Mouse (Mus musculus): Measurements from ENCODE around the gene Ppfia4. TPM values are rescaled to one million over a fixed set of nuclear protein-coding genes. Genes with fewer than 3 reads are reported as not detected.

Gene Ppfia4
- polyA plus RNA-seq, 2 experiments = 1.1 to 1.2 TPM

GRCm38 (mm10) chr1:134343567-134343966, 10.8 kb upstream of the Ppfia4 start:
- no peak overlapping the region for H3K27ac ChIP-seq
- H3K36me3 ChIP-seq (replicated peaks; ENCODE audit: control insufficient read depth, insufficient read depth, low read depth) = peaks cover 17% of the 10 kb centered on the region
- 0 out of 2 replicates have a peak, but pooled peaks cover 4% of the 10 kb centered on the region for H3K27me3 ChIP-seq (ENCODE audit: control insufficient read depth, insufficient read depth, low read length)
- no peak overlapping the region for H3K9ac ChIP-seq (replicated peaks)
- H3K4me2 ChIP-seq (ENCODE audit: low read depth) = no peak overlapping the region
- ATAC-seq (ENCODE audit: insufficient read depth) = no peak
- no peak overlapping the region for H3K4me3 ChIP-seq (ENCODE audit: insufficient read depth in 1 of 2, low read depth in 2 of 2, low read length in 2 of 2)
- 17% methylated on average over 2 of the region's 2 CpGs for WGBS (ENCODE audit: insufficient replicate concordance)
- DNase-seq (ENCODE audit: low read depth in 3 of 3, low spot score in 3 of 3) = no peak
- no peaks in the 10 kb centered on the region for H3K9me3 ChIP-seq (ENCODE audit: control insufficient read depth, low read length)
- peaks cover 4 to 5% of the 10 kb centered on the region in 2 experiments for H3K4me1 ChIP-seq (replicated peaks; ENCODE audit: control insufficient read depth in 2 of 2, insufficient read depth in 2 of 2, low read length in 1 of 2)
- no peak for TF ChIP-seq EP300 (IDR thresholded peaks at IDR 0.05; ENCODE audit: low read depth)
- TF ChIP-seq CTCF (IDR thresholded peaks at IDR 0.05; ENCODE audit: low read depth) = no peak

GRCm38 (mm10) chr1:134342781-134343310, 10.1 kb upstream of the Ppfia4 start:
- no peak for ATAC-seq (ENCODE audit: insufficient read depth)
- DNase-seq (ENCODE audit: low read depth in 3 of 3, low spot score in 3 of 3) = no peak
- Histone ChIP-seq H3K9ac (replicated peaks) (no peak overlapping the region), H3K9me3 (ENCODE audit: control insufficient read depth, low read length) (no peaks in the 10 kb centered on the region), H3K4me2 (ENCODE audit: low read depth) (no peak overlapping the region), H3K27me3 (ENCODE audit: control insufficient read depth, insufficient read depth, low read length) (0 out of 2 replicates have a peak, but pooled peaks cover 4% of the 10 kb centered on the region), H3K27ac (no peak overlapping the region), H3K36me3 (replicated peaks; ENCODE audit: control insufficient read depth, insufficient read depth, low read depth) (peaks cover 15% of the 10 kb centered on the region), H3K4me1 (replicated peaks; ENCODE audit: control insufficient read depth in 2 of 2, insufficient read depth in 2 of 2, low read length in 1 of 2) (peaks cover 4 to 5% of the 10 kb centered on the region in 2 experiments), H3K4me3 (ENCODE audit: insufficient read depth in 1 of 2, low read depth in 2 of 2, low read length in 2 of 2) (no peak overlapping the region)
- 78% methylated on average over 8 of the region's 8 CpGs for WGBS (ENCODE audit: insufficient replicate concordance)
- no peak for TF ChIP-seq EP300 (IDR thresholded peaks at IDR 0.05; ENCODE audit: low read depth)
- TF ChIP-seq CTCF (IDR thresholded peaks at IDR 0.05; ENCODE audit: low read depth) = no peak

GRCm38 (mm10) chr1:134342278-134342664, 9.5 kb upstream of the Ppfia4 start:
- Histone ChIP-seq H3K9me3 (ENCODE audit: control insufficient read depth, low read length) (no peaks in the 10 kb centered on the region), H3K9ac (replicated peaks) (no peak overlapping the region), H3K4me1 (replicated peaks; ENCODE audit: control insufficient read depth in 2 of 2, insufficient read depth in 2 of 2, low read length in 1 of 2) (peaks cover 4 to 5% of the 10 kb centered on the region in 2 experiments), H3K4me3 (ENCODE audit: insufficient read depth in 1 of 2, low read depth in 2 of 2, low read length in 2 of 2) (no peak overlapping the region), H3K4me2 (ENCODE audit: low read depth) (no peak overlapping the region), H3K27ac (no peak overlapping the region), H3K27me3 (ENCODE audit: control insufficient read depth, insufficient read depth, low read length) (0 out of 2 replicates have a peak, but pooled peaks cover 4% of the 10 kb centered on the region), H3K36me3 (replicated peaks; ENCODE audit: control insufficient read depth, insufficient read depth, low read depth) (peaks cover 12% of the 10 kb centered on the region)
- DNase-seq (ENCODE audit: low read depth in 3 of 3, low spot score in 3 of 3) (no peak), ATAC-seq (ENCODE audit: insufficient read depth) (no peak)
- 43% methylated on average over 2 of the region's 2 CpGs for WGBS (ENCODE audit: insufficient replicate concordance)
- TF ChIP-seq EP300 (IDR thresholded peaks at IDR 0.05; ENCODE audit: low read depth) = no peak
- no peak for TF ChIP-seq CTCF (IDR thresholded peaks at IDR 0.05; ENCODE audit: low read depth)

- no peak for TF ChIP-seq CTCF (IDR thresholded peaks at IDR 0.05; ENCODE audit: low read depth)
- TF ChIP-seq EP300 (IDR thresholded peaks at IDR 0.05; ENCODE audit: low read depth) = no peak
- no peak overlapping the region for H3K4me3 ChIP-seq (ENCODE audit: insufficient read depth in 1 of 2, low read depth in 2 of 2, low read length in 2 of 2)
- H3K4me2 ChIP-seq (ENCODE audit: low read depth) = no peak overlapping the region
- H3K36me3 ChIP-seq (replicated peaks; ENCODE audit: control insufficient read depth, insufficient read depth, low read depth) = peaks cover 9% of the 10 kb centered on the region
- 54% methylated on average over 5 of the region's 5 CpGs for WGBS (ENCODE audit: insufficient replicate concordance)
- DNase-seq (ENCODE audit: low read depth in 3 of 3, low spot score in 3 of 3) = no peak
- no peak overlapping the region for H3K27ac ChIP-seq
- no peaks in the 10 kb centered on the region for H3K9me3 ChIP-seq (ENCODE audit: control insufficient read depth, low read length)
- H3K9ac ChIP-seq (replicated peaks) = no peak overlapping the region
- ATAC-seq (ENCODE audit: insufficient read depth) = no peak
- H3K4me1 ChIP-seq (replicated peaks; ENCODE audit: control insufficient read depth in 2 of 2, insufficient read depth in 2 of 2, low read length in 1 of 2) = peaks cover 4 to 5% of the 10 kb centered on the region in 2 experiments
- 0 out of 2 replicates have a peak, but pooled peaks cover 4% of the 10 kb centered on the region for H3K27me3 ChIP-seq (ENCODE audit: control insufficient read depth, insufficient read depth, low read length)
Observed at GRCm38 (mm10) chr1:134341641-134342277, 9.0 kb upstream of the Ppfia4 start.

GRCm38 (mm10) chr1:134339757-134340619, 7.3 kb upstream of the Ppfia4 start:
- H3K27ac ChIP-seq = no peak overlapping the region
- no peak overlapping the region for H3K4me2 ChIP-seq (ENCODE audit: low read depth)
- no peak overlapping the region for H3K4me3 ChIP-seq (ENCODE audit: insufficient read depth in 1 of 2, low read depth in 2 of 2, low read length in 2 of 2)
- no peaks in the 10 kb centered on the region for H3K9me3 ChIP-seq (ENCODE audit: control insufficient read depth, low read length)
- TF ChIP-seq EP300 (IDR thresholded peaks at IDR 0.05; ENCODE audit: low read depth) = no peak
- peak; percentile 58 for TF ChIP-seq CTCF (IDR thresholded peaks at IDR 0.05; ENCODE audit: low read depth)
- peaks cover 4 to 6% of the 10 kb centered on the region in 2 experiments for H3K4me1 ChIP-seq (replicated peaks; ENCODE audit: control insufficient read depth in 2 of 2, insufficient read depth in 2 of 2, low read length in 1 of 2)
- H3K27me3 ChIP-seq (ENCODE audit: control insufficient read depth, insufficient read depth, low read length) = 0 out of 2 replicates have a peak, but pooled peaks cover 4% of the 10 kb centered on the region
- no peaks in the 10 kb centered on the region for H3K36me3 ChIP-seq (replicated peaks; ENCODE audit: control insufficient read depth, insufficient read depth, low read depth)
- 84% methylated on average over 18 of the region's 18 CpGs for WGBS (ENCODE audit: insufficient replicate concordance)
- DNase-seq (ENCODE audit: low read depth in 3 of 3, low spot score in 3 of 3) (no peak), ATAC-seq (ENCODE audit: insufficient read depth) (no peak)
- H3K9ac ChIP-seq (replicated peaks) = no peak overlapping the region

Measured in liver, embryonic 14.5 days (tissue).